Mouse (Mus musculus): ENCODE measurements at regions not wholly inside any gene's neighbourhood (a gene's known extent, or its start where the extent isn't known, plus 50 kb on each side); places are given as distances from the start of the nearest gene placed in this dataset.

DNA sequence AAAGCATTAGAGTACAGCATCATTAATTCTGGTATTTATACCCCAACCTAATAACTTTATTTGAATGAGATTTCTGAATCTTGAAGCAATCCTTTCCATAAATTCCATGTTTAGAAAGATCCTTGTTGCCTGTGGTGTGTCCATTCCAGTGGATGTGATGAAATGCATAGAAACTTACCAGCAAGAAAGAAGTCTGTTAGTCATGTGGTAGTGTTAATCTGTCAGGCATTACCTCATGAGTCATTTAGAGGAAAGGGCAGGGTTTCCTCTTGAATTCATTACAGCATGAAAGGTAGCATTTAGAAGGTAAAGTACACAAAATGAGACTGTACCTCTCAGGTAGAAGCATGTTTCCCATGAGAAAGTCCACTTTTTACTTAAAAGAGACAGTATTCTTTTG lies 310.3 kb upstream of the N6amt1 start:
- TF ChIP-seq ZNF384 (IDR thresholded peaks at IDR 0.05; ENCODE audit: low read depth, low read length) (no peak), MAFK (IDR thresholded peaks at IDR 0.05; ENCODE audit: insufficient read depth, low read depth, low read length) (no peak), ZC3H11A (IDR thresholded peaks at IDR 0.05; ENCODE audit: borderline replicate concordance, low read depth, low read length) (no peak), HCFC1 (IDR thresholded peaks at IDR 0.05; ENCODE audit: borderline replicate concordance, insufficient read depth, low read length) (no peak)

All from ES-E14 (cell line).